Mouse (Mus musculus) heart, postnatal 25 days (tissue): ENCODE data around the gene Rgs16. TPM values are rescaled to one million over a fixed set of nuclear protein-coding genes. Genes with fewer than 3 reads are reported as not detected.
A peak's percentile ranks its signal among the peaks of the same experiment; 100 is the strongest.

Source experiments
- DNase-seq: peaks from one replicate; pipeline ENCODE4 v3.0.0; 2022; ENCODE audit warnings: low spot score
- intact Hi-C: fragments of 180-260 bp; cut with DNase I; formaldehyde crosslinking; loops from one replicate; pipeline ENCODE4 v1.15.1; 2025
- total RNA-seq, 2 experiments: library from RNA; stranded (reverse); gene quantifications; 2 replicates each; pipeline ENCODE4 v1.2.3; 2021

The Rgs16 gene
- total RNA-seq, 2 experiments from 2014 or later: 1.4 to 2.4 TPM

- intact Hi-C loops: no loop called here
- no peak for DNase-seq
Observed at GRCm38 (mm10) chr1:153717990-153718389, 22.2 kb upstream of the Rgs16 start.

DNA sequence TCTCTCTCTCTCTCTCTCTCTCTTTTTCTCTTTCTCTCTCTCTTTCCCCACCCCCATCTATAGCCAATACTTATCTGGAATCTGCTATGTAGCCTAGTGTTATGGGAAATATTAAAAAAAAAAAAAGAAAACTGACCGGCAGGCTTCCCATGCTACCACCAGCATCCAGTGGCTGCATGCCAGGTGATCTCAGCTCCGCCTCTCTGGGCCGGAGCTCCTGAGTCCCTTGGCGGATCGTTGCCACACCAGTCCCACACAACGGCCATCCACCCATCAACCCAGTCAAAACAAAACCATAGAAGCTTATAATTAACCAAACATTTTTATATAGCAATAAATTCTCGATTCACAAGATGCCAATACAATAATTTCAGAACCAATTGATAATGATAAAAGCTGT, 19.2 kb upstream of the Rgs16 start:
- DNase-seq: no peak
- intact Hi-C loops: no loop called here

GRCm38 (mm10) chr1:153721565-153722310, 18.4 kb upstream of the Rgs16 start:
- intact Hi-C loops: no loop called here
- DNase-seq: no peak

DNA sequence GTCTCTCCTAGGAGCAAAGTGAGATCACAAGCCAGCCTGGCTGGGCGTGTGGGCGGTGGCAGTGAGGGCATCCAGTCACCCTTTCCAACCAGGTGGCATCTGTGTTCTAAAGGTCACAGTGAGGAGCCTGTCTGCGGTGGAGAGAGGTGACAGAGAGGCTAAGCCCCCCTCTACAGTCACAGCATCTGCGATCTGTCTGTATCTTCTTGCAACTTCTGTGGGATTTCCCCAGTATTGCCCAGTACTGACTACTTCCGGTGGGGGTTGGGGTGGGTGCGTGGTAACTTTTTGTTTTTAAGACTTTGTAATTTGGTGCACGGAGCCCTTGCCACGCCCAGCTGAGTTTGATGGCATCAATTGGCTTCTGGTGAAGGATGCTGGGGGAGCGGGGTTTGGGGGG, 16.7 kb upstream of the Rgs16 start:
- intact Hi-C loops: no loop called here
- no peak for DNase-seq

DNA sequence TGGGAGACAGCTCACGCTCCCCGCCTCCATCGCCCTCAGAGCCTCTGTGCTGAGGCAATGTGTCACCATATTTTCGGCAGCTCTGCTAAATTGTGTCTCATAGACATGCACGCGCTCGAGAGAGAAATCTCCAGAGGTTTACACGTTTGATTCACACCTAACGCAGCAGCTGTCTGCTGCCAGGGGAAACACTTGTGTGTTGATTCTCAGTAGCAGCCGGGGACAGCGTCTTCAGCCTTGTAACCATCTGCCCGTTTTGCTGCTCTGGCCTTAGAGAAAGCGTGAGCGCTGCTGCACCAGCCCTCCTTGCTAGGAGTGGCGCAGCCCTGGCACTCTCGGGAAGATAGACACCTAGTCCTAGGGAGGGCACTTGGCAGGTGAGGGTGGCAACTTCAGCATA, 13.5 kb upstream of the Rgs16 start:
- DNase-seq: no peak
- intact Hi-C loops: loop anchor here (5.0 kb wide), 1 partner anchor 49 kb away; no protein-coding TSS in a partner anchor

GRCm38 (mm10) chr1:153729806-153730205, 10.3 kb upstream of the Rgs16 start:
- intact Hi-C loops: loop anchor here (5.0 kb wide), 1 partner anchor 53 kb away; no protein-coding TSS in a partner anchor

DNA sequence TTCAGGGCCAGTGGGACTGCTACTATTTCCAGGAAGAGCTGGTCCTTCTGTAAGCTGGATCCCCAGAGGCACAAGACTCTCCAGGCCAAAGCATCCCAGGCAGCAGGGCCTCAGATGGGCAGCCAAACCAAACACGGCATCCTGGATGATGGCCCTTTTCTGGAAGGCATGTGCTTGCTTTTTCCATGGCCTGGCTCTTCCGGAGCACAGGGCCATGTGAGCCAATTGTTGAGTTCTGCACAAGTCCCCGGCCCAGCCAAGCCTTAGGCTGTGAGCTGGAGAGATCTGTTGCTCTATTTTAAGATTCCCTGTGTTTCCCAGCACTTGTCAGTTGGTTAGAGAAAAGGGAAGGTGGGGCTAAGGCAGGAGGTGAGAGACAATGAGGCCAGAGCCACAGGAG, 9.5 kb upstream of the Rgs16 start:
- intact Hi-C loops: no loop called here
- DNase-seq: peak; percentile 77

More at GRCm38 (mm10) chr1:153729806-153730205, 10.3 kb upstream of the Rgs16 start:
- DNase-seq: no peak

DNA sequence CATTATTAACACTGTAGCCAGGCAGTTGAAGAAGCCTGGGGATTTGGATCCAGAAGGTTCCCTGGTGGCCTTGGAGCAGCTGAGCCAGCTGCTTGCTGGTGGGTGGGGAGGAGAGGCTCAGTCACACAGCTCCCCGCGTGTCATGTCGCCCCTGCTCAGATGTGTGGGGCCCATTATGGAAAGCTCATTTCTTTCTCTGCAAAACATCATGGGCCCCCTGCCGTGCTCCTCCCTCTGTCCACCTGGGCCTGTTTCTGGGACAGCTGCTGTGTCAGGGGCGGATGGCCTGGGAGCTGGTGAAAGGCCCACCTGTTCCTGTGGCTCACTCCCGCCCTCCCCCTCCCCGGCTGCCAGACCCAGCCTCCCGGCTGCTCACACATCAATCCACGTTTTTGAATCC, 7.0 kb upstream of the Rgs16 start:
- no peak for DNase-seq
- intact Hi-C loops: no loop called here

- intact Hi-C loops: loop anchor here (5.0 kb wide), 1 partner anchor 53 kb away; no protein-coding TSS in a partner anchor
- DNase-seq: no peak
Observed at GRCm38 (mm10) chr1:153734866-153735265, 5.3 kb upstream of the Rgs16 start.

GRCm38 (mm10) chr1:153736096-153736495, 4.1 kb upstream of the Rgs16 start:
- DNase-seq: no peak
- intact Hi-C loops: loop anchor here (5.0 kb wide), 1 partner anchor 54 kb away; no protein-coding TSS in a partner anchor

- no peak for DNase-seq
- intact Hi-C loops: loop anchor here (5.0 kb wide), 1 partner anchor 55 kb away; no protein-coding TSS in a partner anchor
Observed at GRCm38 (mm10) chr1:153737101-153738085, 2.8 kb upstream of the Rgs16 start.

DNA sequence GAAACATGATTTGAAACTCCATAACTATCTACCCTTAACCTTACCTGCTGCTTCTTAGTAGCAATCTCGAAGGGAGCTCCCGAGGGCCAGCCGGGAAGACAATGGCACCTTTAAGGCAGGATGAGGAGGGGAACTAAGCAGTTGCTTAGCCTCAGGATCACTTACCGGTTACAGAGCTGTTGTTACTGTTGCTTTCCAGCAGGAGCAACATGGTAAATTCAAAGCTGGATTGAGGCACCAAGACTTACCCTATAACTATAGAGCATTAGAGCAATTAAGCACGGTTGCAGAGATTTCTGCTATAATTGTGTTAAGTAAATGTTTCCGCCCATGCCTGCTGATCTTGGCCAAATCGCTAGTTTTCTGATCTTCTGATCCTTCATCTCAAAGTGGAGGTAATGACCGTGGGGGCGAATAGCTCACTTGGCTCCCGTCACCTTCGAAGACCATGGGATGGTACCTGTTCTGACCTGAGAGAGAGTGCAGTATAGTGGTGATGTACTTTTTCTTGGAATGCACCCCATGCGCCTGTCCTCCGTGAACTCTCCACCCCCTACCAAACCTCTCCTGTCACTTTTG, 623 bp upstream of the Rgs16 start:
- intact Hi-C loops: loop anchor here (5.0 kb wide), 2 partner anchors 57 to 97 kb away; no protein-coding TSS in a partner anchor

GRCm38 (mm10) chr1:153740775-153741400, 739 bp downstream of the Rgs16 start:
- DNase-seq: no peak
- intact Hi-C loops: loop anchor here (5.0 kb wide), 1 partner anchor 99 kb away; no protein-coding TSS in a partner anchor

More for the DNA sequence above, 623 bp upstream of the Rgs16 start:
- DNase-seq: no peak

DNA sequence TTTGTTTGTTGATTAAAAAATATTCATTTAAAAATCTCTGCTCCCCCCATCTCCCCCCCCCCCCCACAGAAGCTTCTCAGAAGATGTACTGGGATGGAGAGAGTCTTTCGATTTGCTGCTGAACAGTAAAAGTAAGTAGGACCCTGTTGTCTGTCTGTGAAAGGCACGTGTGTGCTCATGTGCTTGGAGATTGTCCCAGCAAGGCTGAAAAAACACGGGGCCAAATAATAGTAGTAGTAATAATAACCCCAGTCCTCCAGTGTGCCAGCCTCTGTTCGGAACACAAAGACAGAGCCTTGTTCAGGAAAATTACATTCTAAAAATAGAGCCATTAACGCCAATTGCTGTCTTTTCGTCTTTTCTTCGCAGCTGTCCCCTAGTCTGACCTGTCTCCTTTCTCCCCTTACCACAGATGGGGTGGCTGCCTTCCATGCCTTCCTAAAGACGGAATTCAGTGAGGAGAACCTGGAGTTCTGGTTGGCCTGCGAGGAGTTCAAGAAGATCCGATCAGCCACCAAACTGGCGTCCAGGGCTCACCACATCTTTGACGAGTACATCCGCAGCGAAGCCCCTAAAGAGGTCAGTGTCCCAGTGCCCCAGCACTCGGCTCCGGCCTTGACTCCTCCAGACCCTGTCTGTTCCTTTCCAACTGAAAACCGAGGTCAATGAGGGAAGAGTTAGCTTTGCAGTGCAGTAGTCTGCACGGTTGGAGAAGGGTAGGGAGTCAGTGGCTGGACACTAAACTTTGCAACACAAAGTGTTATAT, 1.6 kb downstream of the Rgs16 start:
- intact Hi-C loops: loop anchor here (1.0 to 5.0 kb wide), 2 partner anchors 99 to 184 kb away; no protein-coding TSS in a partner anchor
- DNase-seq: no peak

GRCm38 (mm10) chr1:153742374-153743155, 2.4 kb downstream of the Rgs16 start:
- no peak for DNase-seq
- intact Hi-C loops: loop anchor here (1.0 to 5.0 kb wide), 2 partner anchors 100 to 185 kb away; no protein-coding TSS in a partner anchor

- DNase-seq: no peak
- intact Hi-C loops: loop anchor here (1.0 to 5.0 kb wide), 3 partner anchors 61 to 259 kb away; partner anchors contain the start of gene Dhx9
Observed at GRCm38 (mm10) chr1:153746119-153746670, 6.0 kb downstream of the Rgs16 start.

GRCm38 (mm10) chr1:153746728-153747127, 6.6 kb downstream of the Rgs16 start:
- peak; percentile 30 for DNase-seq
- intact Hi-C loops: loop anchor here (1.0 to 5.0 kb wide), 3 partner anchors 61 to 259 kb away; partner anchors contain the start of gene Dhx9
